Mouse (Mus musculus) limb, embryonic 15.5 days (tissue): ENCODE data around the gene Cadm2. TPM values are rescaled to one million over a fixed set of nuclear protein-coding genes. Genes with fewer than 3 reads are reported as not detected.

Experiments used
- ATAC-seq: fragments of 200-750 bp; cut with Nextera tagmentation; 2 replicates; pipeline ENCODE4 v1.8.0; 2017; ENCODE audit warnings: low read depth, moderate TSS enrichment; ENCODE audit not compliant: insufficient number of reproducible peaks, low FRiP score, low TSS enrichment
- H3K27ac ChIP-seq: fragments of 300-500 bp; sonication (generic); 2 replicates; pipeline ENCODE4 v1.5.1; 2015; ENCODE audit warnings: moderate library complexity, mild to moderate bottlenecking, inconsistent platforms
- H3K27me3 ChIP-seq: fragments of 300-500 bp; sonication (generic); 2 replicates; pipeline ENCODE4 v1.6.1; 2015; ENCODE audit warnings: inconsistent platforms
- H3K36me3 ChIP-seq: fragments of 300-500 bp; sonication (generic); 2 replicates; pipeline ENCODE4 v1.6.1; 2015; ENCODE audit warnings: inconsistent platforms
- H3K4me1 ChIP-seq: fragments of 300-500 bp; sonication (generic); 2 replicates; pipeline ENCODE4 v1.6.1; 2015; ENCODE audit warnings: inconsistent platforms
- H3K4me2 ChIP-seq: fragments of 300-500 bp; sonication (generic); 2 replicates; pipeline ENCODE4 v1.6.1; 2015; ENCODE audit warnings: mild to moderate bottlenecking, inconsistent platforms
- H3K4me3 ChIP-seq: fragments of 300-500 bp; sonication (generic); 2 replicates; pipeline ENCODE4 v1.5.1; 2015; ENCODE audit warnings: mild to moderate bottlenecking, inconsistent platforms
- H3K9ac ChIP-seq: fragments of 300-500 bp; sonication (generic); 2 replicates; pipeline ENCODE4 v1.6.1; 2015; ENCODE audit warnings: inconsistent platforms
- H3K9me3 ChIP-seq: fragments of 300-500 bp; sonication (generic); 2 replicates; pipeline ENCODE4 v1.6.1; 2016; ENCODE audit warnings: inconsistent platforms
- WGBS: fragments of 180-500 bp; shearing (Covaris S2); methylation state at CpG from one replicate; pipeline ENCODE4 v1.1.7; 2015; 5-methylcytosine and 5-hydroxymethylcytosine counted together
- polyA plus RNA-seq: library from polyadenylated mRNA; unstranded; fragments of >200 nt; fragmentation: Nextera tagmentation; extraction: Ambion mirVana; gene quantifications from 2 replicates; pipeline ENCODE4 v1.2.1, GENCODE M21; 2015

Gene Cadm2
- polyA plus RNA-seq, 1 experiment from 2014 or later: 3.1 TPM

DNA sequence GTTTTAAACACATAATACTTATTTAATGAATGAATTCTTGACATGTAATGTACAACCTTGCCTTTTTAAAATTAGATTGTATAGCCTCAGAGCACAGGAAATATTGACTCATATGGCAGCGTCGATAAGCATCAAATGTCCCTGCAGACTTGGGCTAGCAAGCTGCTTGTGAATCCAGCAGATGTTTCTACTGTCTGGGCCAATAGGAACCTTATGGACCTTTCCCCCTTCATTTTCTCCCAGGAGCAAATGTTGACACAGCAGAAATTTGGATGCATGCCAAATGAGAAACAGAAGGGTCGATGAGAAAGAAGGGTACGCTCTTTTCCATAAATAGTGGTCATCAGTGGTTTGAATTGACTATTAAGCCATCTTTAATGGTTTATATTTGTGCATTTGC lies 720.0 kb downstream of the Cadm2 start:
- H3K4me3 ChIP-seq: no peak overlapping the region
- no peak overlapping the region for H3K4me2 ChIP-seq
- H3K9me3 ChIP-seq: no peaks in the 10 kb centered on the region
- H3K4me1 ChIP-seq: no peaks in the 10 kb centered on the region
- H3K27me3 ChIP-seq: no peaks in the 10 kb centered on the region
- 46% methylated on average over 4 of the region's 4 CpGs for WGBS
- H3K36me3 ChIP-seq: no peaks in the 10 kb centered on the region
- no peak overlapping the region for H3K9ac ChIP-seq
- H3K27ac ChIP-seq: no peak overlapping the region
- no peak for ATAC-seq

- H3K4me1 ChIP-seq: no peaks in the 10 kb centered on the region
- ATAC-seq: no peak
- H3K36me3 ChIP-seq: no peaks in the 10 kb centered on the region
- 81% methylated on average over 6 of the region's 6 CpGs for WGBS
- H3K4me3 ChIP-seq: no peak overlapping the region
- H3K27ac ChIP-seq: no peak overlapping the region
- no peak overlapping the region for H3K9ac ChIP-seq
- H3K27me3 ChIP-seq: no peaks in the 10 kb centered on the region
- no peaks in the 10 kb centered on the region for H3K9me3 ChIP-seq
- no peak overlapping the region for H3K4me2 ChIP-seq
Measured at GRCm38 (mm10) chr16:66892359-66892758, 728.3 kb downstream of the Cadm2 start.

GRCm38 (mm10) chr16:66891559-66892247 lies 729.0 kb downstream of the Cadm2 start:
- H3K4me2 ChIP-seq: no peak overlapping the region
- H3K27me3 ChIP-seq: no peaks in the 10 kb centered on the region
- no peaks in the 10 kb centered on the region for H3K9me3 ChIP-seq
- no peaks in the 10 kb centered on the region for H3K36me3 ChIP-seq
- ATAC-seq: no peak
- H3K27ac ChIP-seq: no peak overlapping the region
- 60% methylated on average over 6 of the region's 6 CpGs for WGBS
- H3K4me3 ChIP-seq: no peak overlapping the region
- no peaks in the 10 kb centered on the region for H3K4me1 ChIP-seq
- no peak overlapping the region for H3K9ac ChIP-seq

DNA sequence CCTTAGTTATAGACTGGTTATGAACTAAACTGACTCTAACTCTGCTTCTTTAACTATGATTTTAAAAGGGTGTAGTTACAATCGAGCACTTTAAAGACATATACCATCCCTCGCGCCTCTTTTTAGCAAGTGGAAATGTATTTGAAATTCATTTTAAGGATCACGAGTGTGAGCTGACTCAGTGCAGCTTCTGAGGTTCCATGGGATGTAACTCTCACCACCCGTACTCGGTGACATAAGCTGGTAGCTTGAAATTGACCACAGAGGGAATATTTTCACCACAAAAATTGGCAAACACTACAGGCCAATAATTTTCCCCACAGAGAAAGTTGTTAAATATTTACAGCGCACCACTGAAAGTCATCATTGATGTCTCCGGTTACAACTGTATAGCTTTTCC lies 730.8 kb downstream of the Cadm2 start:
- ATAC-seq: no peak
- Histone ChIP-seq H3K27ac (no peak overlapping the region), H3K4me3 (no peak overlapping the region), H3K9me3 (no peaks in the 10 kb centered on the region), H3K27me3 (no peaks in the 10 kb centered on the region), H3K4me1 (no peaks in the 10 kb centered on the region), H3K4me2 (no peak overlapping the region), H3K36me3 (no peaks in the 10 kb centered on the region), H3K9ac (no peak overlapping the region)
- 51% methylated on average over 8 of the region's 8 CpGs for WGBS

DNA sequence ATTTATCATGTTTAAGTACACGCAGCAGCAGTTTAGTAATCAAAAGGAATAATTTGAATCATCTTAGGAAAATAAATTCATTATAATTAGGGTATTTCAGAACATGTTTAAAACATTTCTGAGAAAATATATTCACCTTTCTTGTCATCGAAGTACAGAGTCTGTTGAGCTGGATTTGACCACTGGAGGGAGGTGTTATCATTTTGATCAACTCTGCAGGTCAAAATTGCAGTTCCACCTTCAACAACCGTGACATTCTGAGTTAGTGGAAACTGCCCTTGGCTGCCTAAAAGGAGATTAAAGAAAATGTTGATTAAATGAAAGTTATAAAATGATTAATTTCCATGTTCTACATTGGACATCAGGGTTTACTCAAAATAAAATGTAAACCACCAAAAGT lies 738.1 kb downstream of the Cadm2 start:
- Histone ChIP-seq H3K4me2 (no peak overlapping the region), H3K36me3 (no peaks in the 10 kb centered on the region), H3K27me3 (no peaks in the 10 kb centered on the region), H3K27ac (no peak overlapping the region), H3K9me3 (no peaks in the 10 kb centered on the region), H3K4me3 (no peak overlapping the region), H3K4me1 (no peaks in the 10 kb centered on the region), H3K9ac (no peak overlapping the region)
- no peak for ATAC-seq
- 49% methylated on average over 3 of the region's 3 CpGs for WGBS

GRCm38 (mm10) chr16:66871201-66871600 lies 749.5 kb downstream of the Cadm2 start:
- Histone ChIP-seq H3K9ac (no peak overlapping the region), H3K27me3 (no peaks in the 10 kb centered on the region), H3K4me1 (no peaks in the 10 kb centered on the region), H3K4me3 (no peak overlapping the region), H3K27ac (no peak overlapping the region), H3K36me3 (no peaks in the 10 kb centered on the region), H3K4me2 (no peak overlapping the region), H3K9me3 (no peaks in the 10 kb centered on the region)
- ATAC-seq: no peak
- WGBS: 77% methylated on average over 3 of the region's 3 CpGs

DNA sequence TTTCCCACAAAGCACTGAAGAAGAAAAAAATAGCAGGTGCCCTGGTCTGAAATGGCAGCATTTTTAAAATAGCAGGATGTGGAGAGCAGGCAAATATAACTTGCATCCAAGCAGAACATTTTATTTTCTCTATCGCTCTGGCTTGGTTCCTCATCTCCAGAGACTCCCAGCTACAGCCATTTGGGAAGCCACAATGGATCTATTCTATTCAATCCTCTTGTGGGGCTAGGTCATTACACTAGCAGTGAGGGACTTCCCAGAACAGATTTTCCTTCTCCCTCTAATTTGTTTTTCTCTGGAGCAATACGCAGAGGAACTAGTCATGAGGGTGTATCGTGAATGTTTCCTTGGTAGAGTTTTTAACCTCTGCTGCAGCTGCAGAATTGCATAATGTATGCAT lies 769.7 kb downstream of the Cadm2 start:
- 68% methylated on average over 3 of the region's 3 CpGs for WGBS
- Histone ChIP-seq H3K9ac (no peak overlapping the region), H3K36me3 (no peaks in the 10 kb centered on the region), H3K4me1 (no peaks in the 10 kb centered on the region), H3K27ac (no peak overlapping the region), H3K9me3 (no peaks in the 10 kb centered on the region), H3K27me3 (no peaks in the 10 kb centered on the region), H3K4me3 (no peak overlapping the region), H3K4me2 (no peak overlapping the region)
- no peak for ATAC-seq

- no peaks in the 10 kb centered on the region for H3K27me3 ChIP-seq
- no peaks in the 10 kb centered on the region for H3K36me3 ChIP-seq
- H3K4me2 ChIP-seq: no peak overlapping the region
- no peak for ATAC-seq
- no peak overlapping the region for H3K9ac ChIP-seq
- WGBS: 88% methylated on average over 3 of the region's 3 CpGs
- no peak overlapping the region for H3K4me3 ChIP-seq
- no peaks in the 10 kb centered on the region for H3K4me1 ChIP-seq
- no peaks in the 10 kb centered on the region for H3K9me3 ChIP-seq
- H3K27ac ChIP-seq: no peak overlapping the region
Measured at GRCm38 (mm10) chr16:66824866-66825265, 795.8 kb downstream of the Cadm2 start.

DNA sequence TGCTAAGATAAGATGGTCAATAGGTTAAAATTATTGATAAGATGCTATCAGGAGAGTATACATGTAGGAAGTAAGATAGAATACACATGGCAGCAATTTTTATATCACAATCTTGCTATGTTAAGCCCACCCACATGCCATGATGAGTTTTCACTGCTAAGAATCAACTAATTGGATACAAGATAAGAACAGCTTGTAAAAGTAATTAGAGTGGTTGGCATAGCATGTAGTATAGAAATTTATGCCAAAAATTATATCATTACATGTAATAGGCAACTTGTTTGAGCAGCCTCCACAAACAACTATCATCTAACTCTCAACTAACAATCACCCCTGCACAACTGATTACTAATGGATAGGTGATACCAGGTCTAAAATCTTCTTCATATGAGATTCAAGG lies 809.2 kb downstream of the Cadm2 start:
- Histone ChIP-seq H3K27ac (no peak overlapping the region), H3K9me3 (no peaks in the 10 kb centered on the region), H3K9ac (no peak overlapping the region), H3K4me1 (no peaks in the 10 kb centered on the region), H3K4me3 (no peak overlapping the region), H3K36me3 (no peaks in the 10 kb centered on the region), H3K4me2 (no peak overlapping the region), H3K27me3 (no peaks in the 10 kb centered on the region)
- ATAC-seq: no peak

DNA sequence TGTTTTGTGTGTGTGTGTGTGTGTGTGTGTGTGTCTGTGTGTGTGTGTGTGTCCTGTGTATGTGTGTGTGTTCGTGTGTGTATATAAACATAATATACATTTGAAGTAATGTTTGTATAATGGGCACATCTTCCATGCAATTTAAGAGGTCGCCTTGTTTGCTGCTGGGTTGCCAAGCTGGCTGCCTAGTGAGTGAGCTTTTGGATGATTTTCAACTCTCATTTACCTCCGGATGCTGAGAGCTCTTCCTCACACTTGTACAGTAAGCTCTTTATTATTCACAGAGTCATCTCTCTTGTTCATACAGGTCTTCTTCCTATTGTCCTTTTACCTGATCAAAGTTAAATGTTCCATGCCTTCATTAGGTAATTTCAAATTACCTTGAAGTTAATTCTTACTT lies 822.5 kb downstream of the Cadm2 start:
- Histone ChIP-seq H3K4me2 (no peak overlapping the region), H3K4me1 (no peaks in the 10 kb centered on the region), H3K36me3 (no peaks in the 10 kb centered on the region), H3K9me3 (no peaks in the 10 kb centered on the region), H3K4me3 (no peak overlapping the region), H3K9ac (no peak overlapping the region), H3K27ac (no peak overlapping the region), H3K27me3 (no peaks in the 10 kb centered on the region)
- WGBS: 74% methylated on average over 3 of the region's 3 CpGs
- no peak for ATAC-seq

DNA sequence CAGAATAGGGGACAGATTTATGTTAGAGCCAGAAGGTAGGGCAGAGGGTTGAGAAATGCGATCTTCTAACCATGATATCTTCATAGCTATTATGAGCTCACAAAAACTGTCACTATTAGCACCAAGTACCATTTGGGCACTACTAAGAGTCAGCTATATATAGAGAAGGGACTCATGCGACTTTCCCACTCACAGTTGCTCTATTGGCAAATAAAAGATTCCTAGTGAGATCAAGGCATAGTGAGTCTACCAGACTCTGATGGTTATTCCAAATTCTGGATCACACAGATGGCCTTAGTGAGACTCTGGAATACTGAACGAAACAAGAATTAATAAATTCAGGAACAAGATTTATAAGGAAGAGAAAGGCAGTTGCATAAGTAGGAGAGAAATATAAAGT lies 827.6 kb downstream of the Cadm2 start:
- Histone ChIP-seq H3K36me3 (no peaks in the 10 kb centered on the region), H3K27ac (no peak overlapping the region), H3K4me3 (no peak overlapping the region), H3K4me2 (no peak overlapping the region), H3K27me3 (no peaks in the 10 kb centered on the region), H3K9ac (no peak overlapping the region), H3K4me1 (no peaks in the 10 kb centered on the region), H3K9me3 (no peaks in the 10 kb centered on the region)
- no peak for ATAC-seq
- WGBS: 71% methylated on average over 3 of the region's 3 CpGs

GRCm38 (mm10) chr16:66771883-66772282 lies 848.8 kb downstream of the Cadm2 start:
- Histone ChIP-seq H3K4me3 (no peak overlapping the region), H3K27ac (no peak overlapping the region), H3K4me1 (no peaks in the 10 kb centered on the region), H3K27me3 (no peaks in the 10 kb centered on the region), H3K9me3 (no peaks in the 10 kb centered on the region), H3K4me2 (no peak overlapping the region), H3K9ac (no peak overlapping the region), H3K36me3 (no peaks in the 10 kb centered on the region)
- 67% methylated on average over 4 of the region's 4 CpGs for WGBS
- no peak for ATAC-seq

GRCm38 (mm10) chr16:66769545-66769944 lies 851.2 kb downstream of the Cadm2 start:
- Histone ChIP-seq H3K4me1 (no peaks in the 10 kb centered on the region), H3K4me3 (no peak overlapping the region), H3K27ac (no peak overlapping the region), H3K9ac (no peak overlapping the region), H3K4me2 (no peak overlapping the region), H3K27me3 (no peaks in the 10 kb centered on the region), H3K36me3 (no peaks in the 10 kb centered on the region), H3K9me3 (no peaks in the 10 kb centered on the region)
- 87% methylated on average over 4 of the region's 4 CpGs for WGBS
- ATAC-seq: no peak
